Mouse (Mus musculus) forebrain, postnatal 0 days (tissue): Measurements from ENCODE around the gene Fam229b. TPM values are rescaled to one million over a fixed set of nuclear protein-coding genes. Genes with fewer than 3 reads are reported as not detected.

ENCODE experiments used
- ATAC-seq: fragments of 200-750 bp; cut with Nextera tagmentation; 2 replicates; pipeline ENCODE4 v1.8.0; 2017; ENCODE audit warnings: mild to moderate bottlenecking, moderate library complexity
- DNase-seq: peaks from one replicate; pipeline ENCODE4 v3.0.0-alpha.2; 2015
- H3K27ac ChIP-seq: fragments of 300-500 bp; sonication (generic); 2 replicates; pipeline ENCODE4 v1.5.1; 2014; ENCODE audit warnings: low read depth, mild to moderate bottlenecking, antibody characterized with exemption, low read length, moderate library complexity, mixed read lengths
- H3K27me3 ChIP-seq: fragments of 300-500 bp; sonication (generic); 2 replicates; pipeline ENCODE4 v1.6.1; 2014; ENCODE audit warnings: mild to moderate bottlenecking, low read length, mixed read lengths; ENCODE audit not compliant: insufficient read depth
- H3K36me3 ChIP-seq: fragments of 300-500 bp; sonication (generic); 2 replicates; pipeline ENCODE4 v1.6.1; 2014; ENCODE audit warnings: mild to moderate bottlenecking, moderate library complexity; ENCODE audit not compliant: insufficient read depth
- H3K4me1 ChIP-seq: fragments of 300-500 bp; sonication (generic); 2 replicates; pipeline ENCODE4 v1.6.1; 2014; ENCODE audit warnings: antibody characterized with exemption; ENCODE audit not compliant: insufficient read depth
- H3K4me2 ChIP-seq: fragments of 300-500 bp; sonication (generic); 2 replicates; pipeline ENCODE4 v1.6.1; 2014; ENCODE audit warnings: low read depth, mild to moderate bottlenecking, moderate library complexity
- H3K4me3 ChIP-seq: fragments of 300-500 bp; sonication (generic); 2 replicates; pipeline ENCODE4 v1.5.1; 2014; ENCODE audit warnings: low read depth, low read length, mixed read lengths
- H3K9ac ChIP-seq: fragments of 300-500 bp; sonication (generic); 2 replicates; pipeline ENCODE4 v1.6.1; 2014; ENCODE audit warnings: mild to moderate bottlenecking
- H3K9me3 ChIP-seq: fragments of 300-500 bp; sonication (generic); 2 replicates; pipeline ENCODE4 v1.6.1; 2016; ENCODE audit warnings: low read length
- CTCF ChIP-seq: sonication (generic); IDR thresholded peaks from 2 replicates; pipeline ENCODE4 v1.5.1; 2016; ENCODE audit warnings: antibody characterized with exemption, control low read depth, low read depth
- WGBS: fragments of 180-500 bp; shearing (Covaris S2); extraction: QIAGEN DNeasy Blood & Tissue Kit; methylation state at CpG from one replicate; pipeline ENCODE4 v1.1.7; 2014; 5-methylcytosine and 5-hydroxymethylcytosine counted together
- polyA plus RNA-seq: library from polyadenylated mRNA; unstranded; fragments of >200 nt; fragmentation: Nextera tagmentation; extraction: Ambion mirVana; gene quantifications from 2 replicates; pipeline ENCODE4 v1.2.1, GENCODE M21; 2015
- total RNA-seq: library from RNA; depleted of rRNA; stranded (reverse); fragments of >200 nt; gene quantifications from 2 replicates; pipeline ENCODE4 v1.2.3, GENCODE M21; 2014; rRNA removed

Fam229b gene
- total RNA-seq (25.8 and 26.1 TPM in 2 replicates), polyA plus RNA-seq (43.1 and 47.3 TPM in 2 replicates)

- peak within 1 kb of the TSS; percentile 92 for H3K4me2 ChIP-seq
- peak within 1 kb of the TSS; percentile 71 for H3K4me3 ChIP-seq
- peaks cover 10% of the 10 kb centered on the region; the same call in 1 of the 2 replicates for H3K36me3 ChIP-seq
- no peaks in the 10 kb centered on the region for H3K27me3 ChIP-seq
- H3K27ac ChIP-seq: peak within 1 kb of the TSS; percentile 86
- ATAC-seq: peak; percentile 95
- peak; percentile 21; the same call in 1 of the 2 replicates for TF ChIP-seq CTCF
- peak; percentile 96 for DNase-seq
- no peaks in the 10 kb centered on the region for H3K9me3 ChIP-seq
- H3K4me1 ChIP-seq: 0 out of 2 replicates have a peak, but pooled peaks cover 5% of the 10 kb centered on the region
- WGBS: 4% methylated on average over 47 of the region's 47 CpGs
- peak within 1 kb of the TSS; percentile 71 for H3K9ac ChIP-seq
These were observed at the start of gene Fam229b, which contains the start of gene Tube1 for GRCm38 (mm10) chr10:39133462-39134310. Gene Fam229b, minus strand, starts transcription at chr10:39133914. Gene Tube1, plus strand, starts transcription at chr10:39133976.

GRCm38 (mm10) chr10:39176981-39177380 lies 43.3 kb upstream of the Fam229b start:
- H3K27ac ChIP-seq: no peak overlapping the region
- no peak overlapping the region for H3K4me3 ChIP-seq
- H3K9me3 ChIP-seq: no peaks in the 10 kb centered on the region
- DNase-seq (no peak), ATAC-seq (no peak)
- TF ChIP-seq CTCF: no peak
- no peak overlapping the region for H3K9ac ChIP-seq
- WGBS: 92% methylated on average over 5 of the region's 5 CpGs
- H3K4me1 ChIP-seq: peaks cover 18% of the 10 kb centered on the region
- H3K27me3 ChIP-seq: no peaks in the 10 kb centered on the region
- no peaks in the 10 kb centered on the region for H3K36me3 ChIP-seq
- no peak overlapping the region for H3K4me2 ChIP-seq

- no peaks in the 10 kb centered on the region for H3K9me3 ChIP-seq
- no peak overlapping the region for H3K9ac ChIP-seq
- ATAC-seq (no peak), DNase-seq (peak; percentile 68)
- peak overlapping the region; percentile 57 for H3K4me2 ChIP-seq
- no peaks in the 10 kb centered on the region for H3K27me3 ChIP-seq
- peak overlapping the region; percentile 92 for H3K27ac ChIP-seq
- no peak overlapping the region for H3K4me3 ChIP-seq
- peaks cover 26% of the 10 kb centered on the region for H3K4me1 ChIP-seq
- WGBS: 12% methylated on average over 13 of the region's 13 CpGs
- TF ChIP-seq CTCF: no peak
- H3K36me3 ChIP-seq: no peaks in the 10 kb centered on the region
These were observed 39.4 kb upstream of the Fam229b start for GRCm38 (mm10) chr10:39173077-39173476.

GRCm38 (mm10) chr10:39172540-39172931 lies 38.8 kb upstream of the Fam229b start:
- WGBS: 69% methylated on average over 6 of the region's 6 CpGs
- H3K27ac ChIP-seq: peak overlapping the region; percentile 92
- H3K9ac ChIP-seq: no peak overlapping the region
- no peaks in the 10 kb centered on the region for H3K36me3 ChIP-seq
- peaks cover 26% of the 10 kb centered on the region for H3K4me1 ChIP-seq
- DNase-seq (peak; percentile 27), ATAC-seq (no peak)
- H3K4me3 ChIP-seq: no peak overlapping the region
- no peaks in the 10 kb centered on the region for H3K9me3 ChIP-seq
- no peak for TF ChIP-seq CTCF
- peak overlapping the region; percentile 57 for H3K4me2 ChIP-seq
- no peaks in the 10 kb centered on the region for H3K27me3 ChIP-seq

- Histone ChIP-seq H3K36me3 (no peaks in the 10 kb centered on the region), H3K9ac (peak overlapping the region; percentile 62), H3K9me3 (no peaks in the 10 kb centered on the region), H3K4me1 (peaks cover 26% of the 10 kb centered on the region), H3K4me3 (peak overlapping the region; percentile 33), H3K4me2 (peak overlapping the region; percentile 57), H3K27ac (peak overlapping the region; percentile 92), H3K27me3 (no peaks in the 10 kb centered on the region)
- WGBS: 5% methylated on average over 26 of the region's 26 CpGs
- peak; percentile 89 for TF ChIP-seq CTCF
- DNase-seq: peak; percentile 96
- peak; percentile 87 for ATAC-seq
These were observed 38.2 kb upstream of the Fam229b start for GRCm38 (mm10) chr10:39171603-39172539.

GRCm38 (mm10) chr10:39171134-39171533 lies 37.4 kb upstream of the Fam229b start:
- ATAC-seq (peak; percentile 93), DNase-seq (peak; percentile 95)
- peak overlapping the region; percentile 57 for H3K4me2 ChIP-seq
- H3K36me3 ChIP-seq: no peaks in the 10 kb centered on the region
- WGBS: 2% methylated on average over 19 of the region's 19 CpGs
- peaks cover 34% of the 10 kb centered on the region for H3K4me1 ChIP-seq
- H3K4me3 ChIP-seq: peak overlapping the region; percentile 33
- H3K9ac ChIP-seq: peak overlapping the region; percentile 62
- no peaks in the 10 kb centered on the region for H3K9me3 ChIP-seq
- peak; percentile 98 for TF ChIP-seq CTCF
- peak overlapping the region; percentile 92 for H3K27ac ChIP-seq
- H3K27me3 ChIP-seq: no peaks in the 10 kb centered on the region
